Mouse (Mus musculus): ENCODE measurements at regions not wholly inside any gene's neighbourhood (a gene's known extent, or its start where the extent isn't known, plus 50 kb on each side); places are given as distances from the start of the nearest gene placed in this dataset.

DNA sequence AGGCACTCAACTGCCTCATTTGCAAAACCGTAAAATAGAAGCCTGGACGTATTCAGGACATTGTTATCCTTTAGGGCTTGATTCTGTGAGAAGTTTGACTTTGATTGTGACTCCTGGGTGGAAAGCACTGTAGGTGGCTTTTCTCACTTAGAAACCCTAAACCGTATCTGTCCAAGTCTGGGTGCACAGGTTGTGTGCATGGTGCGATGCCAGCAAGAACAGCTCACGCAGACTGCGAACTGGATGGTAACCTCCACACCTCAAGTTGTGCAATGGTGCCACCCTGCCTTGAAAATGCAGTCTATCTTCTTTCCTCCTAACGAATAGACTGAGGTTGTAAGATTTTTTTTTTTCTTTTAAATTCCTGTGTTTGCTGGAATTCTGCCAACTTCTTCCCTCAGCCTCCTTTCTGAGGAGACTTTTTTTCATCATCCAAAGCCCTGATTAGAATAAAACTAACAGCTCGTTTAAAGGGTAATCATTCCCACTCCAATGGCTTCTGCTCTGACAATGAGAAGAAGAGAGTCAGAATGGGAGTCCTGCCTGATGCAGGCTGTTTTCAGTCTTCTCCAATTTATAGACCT, 383.8 kb upstream of the Slc30a5 start:
- no peak for DNase-seq

DNA sequence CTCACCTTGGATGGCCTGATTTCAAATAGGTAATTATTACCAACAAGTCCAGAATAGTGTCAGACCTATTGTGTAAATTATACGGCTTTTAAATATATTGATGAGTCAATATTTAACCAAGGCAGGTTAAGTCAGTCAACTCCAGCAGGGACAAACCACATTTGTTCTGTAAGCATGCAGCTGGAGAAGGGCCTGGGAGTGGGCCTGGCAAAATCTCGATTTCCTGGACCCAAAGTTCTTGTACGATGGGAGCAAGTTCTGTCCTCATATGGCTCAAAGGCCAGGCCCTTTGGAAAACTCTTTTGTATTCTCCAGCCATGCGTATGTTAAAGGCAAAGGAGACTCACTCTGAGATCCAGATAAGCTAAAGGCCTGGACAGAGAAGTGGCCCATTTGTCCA, 383.2 kb upstream of the Slc30a5 start:
- DNase-seq: no peak

DNA sequence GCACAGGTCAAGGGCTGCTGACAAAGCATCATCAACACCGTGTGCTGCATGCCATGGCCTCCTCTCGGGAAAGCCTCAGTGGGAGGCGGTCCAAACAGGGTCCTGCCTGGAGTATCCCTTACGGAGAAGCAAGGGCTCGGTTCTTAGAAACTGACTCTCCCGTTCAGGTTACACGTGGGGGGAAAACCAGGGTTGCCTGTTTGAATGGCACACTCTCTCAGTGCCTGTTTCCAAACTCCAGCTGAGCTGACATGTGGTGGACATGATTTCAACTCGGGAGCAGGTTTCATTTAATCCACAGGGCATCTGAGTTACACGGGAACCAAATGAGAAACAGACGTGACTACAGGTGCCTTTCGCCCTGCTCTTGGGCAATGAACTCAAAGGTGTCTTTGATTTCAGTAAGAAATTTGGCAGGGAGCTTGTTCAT, 382.6 kb upstream of the Slc30a5 start:
- DNase-seq: no peak

DNA sequence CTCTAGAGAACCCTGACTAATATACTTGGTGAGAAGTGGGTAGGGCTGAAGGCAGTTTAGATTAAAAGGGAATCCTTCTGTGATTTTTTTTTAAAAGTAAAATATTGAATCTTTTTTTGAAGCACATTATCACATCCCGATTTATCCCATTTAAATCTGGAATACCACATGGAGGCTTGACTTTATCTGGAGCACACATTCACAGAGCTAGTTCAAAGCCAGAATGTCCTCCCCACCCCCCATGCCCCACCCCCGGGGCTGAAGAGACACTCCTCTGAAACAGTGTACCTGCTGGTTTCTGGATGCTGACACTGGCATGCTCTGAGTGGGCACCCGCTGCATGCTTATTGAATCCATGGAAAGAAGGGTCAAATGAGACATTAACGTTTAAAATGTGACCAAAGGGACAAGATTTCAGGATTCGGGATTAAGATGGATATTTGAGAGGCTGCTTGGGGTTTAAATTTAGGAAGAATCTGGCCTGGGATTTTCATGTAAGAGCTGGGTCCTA, 382.0 kb upstream of the Slc30a5 start:
- DNase-seq: no peak

DNA sequence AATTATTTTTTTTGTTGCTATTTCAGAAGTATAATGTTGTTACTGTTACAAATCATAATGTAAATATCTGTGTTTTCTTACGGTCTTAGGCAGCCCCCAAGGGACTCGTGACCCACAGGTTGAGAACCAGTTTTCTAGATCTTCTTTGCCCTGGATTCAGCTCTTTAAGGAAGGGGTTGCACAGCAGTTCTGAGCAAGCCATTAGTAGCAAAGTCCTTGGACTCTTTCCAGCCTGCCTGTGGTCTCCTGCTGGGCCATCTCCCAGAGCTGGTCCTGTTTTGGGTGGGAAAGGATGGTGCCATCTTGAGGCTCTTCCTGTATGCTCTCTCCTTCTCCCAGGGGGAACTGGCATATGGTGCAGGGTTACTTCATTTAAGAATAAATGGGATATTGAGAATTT, 380.9 kb upstream of the Slc30a5 start:
- no peak for DNase-seq

DNA sequence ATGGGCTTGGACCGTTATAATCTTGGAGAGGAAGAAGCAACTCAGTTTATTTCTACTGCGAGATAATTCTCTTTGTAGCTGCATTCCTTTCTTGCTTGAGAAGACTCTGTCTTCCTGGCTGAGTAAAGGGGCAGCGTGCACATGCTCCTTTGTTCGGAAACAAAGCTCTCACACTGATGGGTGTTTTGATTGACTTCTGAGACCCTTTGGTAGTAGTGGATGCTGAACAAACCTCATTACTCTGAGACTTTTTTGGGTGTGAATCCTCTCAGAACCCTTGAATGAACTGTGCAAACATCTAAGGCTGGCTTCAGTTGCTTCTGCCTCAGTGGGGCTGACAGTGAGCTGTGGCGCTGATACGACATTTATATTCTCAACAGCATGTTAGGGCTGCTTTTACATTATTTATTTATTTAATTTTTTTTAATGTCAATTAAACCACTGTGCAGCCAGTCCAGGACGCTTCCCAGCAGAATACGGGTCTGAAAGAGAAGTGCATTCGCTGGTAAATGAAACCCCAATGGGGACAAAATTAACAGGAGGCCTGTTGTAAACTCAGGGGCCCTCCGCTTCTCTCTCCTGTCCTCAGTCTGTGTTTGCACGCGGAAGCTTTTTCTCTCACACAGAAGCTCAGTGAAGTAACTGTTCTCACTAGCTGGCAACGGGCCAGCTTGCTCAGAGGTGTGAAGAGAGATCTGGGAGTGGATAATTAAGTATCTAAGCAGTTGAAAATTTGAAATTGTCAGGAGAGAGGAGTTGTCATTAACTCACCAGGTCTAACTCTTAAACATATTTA, 380.1 kb upstream of the Slc30a5 start:
- DNase-seq: no peak

DNA sequence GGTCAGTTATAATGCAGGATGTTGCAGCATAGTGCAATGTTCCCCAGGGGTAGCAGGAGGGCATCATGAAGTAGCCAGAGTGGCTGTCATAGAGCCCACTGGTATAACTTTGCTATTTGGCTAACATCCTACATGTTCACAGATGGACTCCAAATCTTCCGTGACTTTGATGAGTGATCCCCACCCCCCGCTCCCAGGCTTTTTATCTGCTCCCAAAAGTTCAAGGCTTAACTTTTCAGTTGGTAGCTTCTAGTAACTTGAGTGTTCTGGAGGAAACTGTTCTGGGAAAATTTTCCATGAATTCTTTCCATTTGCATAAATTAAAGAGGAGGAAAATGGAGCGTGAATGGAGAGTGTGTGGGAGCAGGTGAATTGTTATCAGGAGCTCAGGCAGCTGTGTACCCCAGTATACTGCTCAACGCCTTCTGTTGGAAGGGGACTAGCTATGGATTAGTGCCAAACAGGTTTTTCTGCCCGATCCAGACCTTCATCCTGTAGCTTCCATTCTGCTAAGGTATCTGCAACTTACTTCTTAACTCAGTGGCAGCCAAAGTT, 379.2 kb upstream of the Slc30a5 start:
- peak; percentile 49 for DNase-seq

DNA sequence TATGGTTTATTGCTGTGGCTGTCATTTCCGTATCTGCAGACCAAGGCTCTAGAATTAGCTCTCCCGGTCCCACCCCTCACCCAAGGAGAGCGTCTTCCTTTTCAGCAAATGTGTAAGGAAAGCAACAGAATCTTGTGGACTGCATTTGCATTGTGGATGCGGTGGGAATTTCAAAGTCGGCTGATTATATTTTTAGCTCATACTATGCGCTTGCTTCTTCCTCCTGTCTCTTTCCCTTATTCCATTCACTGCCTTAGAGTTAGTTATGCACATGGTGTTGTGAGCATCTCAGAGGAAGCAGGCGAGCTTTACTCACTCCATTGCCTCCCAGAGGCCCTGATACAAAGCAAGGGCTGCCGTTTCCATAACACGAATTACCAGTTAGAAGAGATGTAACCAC, 375.6 kb upstream of the Slc30a5 start:
- DNase-seq: no peak

DNA sequence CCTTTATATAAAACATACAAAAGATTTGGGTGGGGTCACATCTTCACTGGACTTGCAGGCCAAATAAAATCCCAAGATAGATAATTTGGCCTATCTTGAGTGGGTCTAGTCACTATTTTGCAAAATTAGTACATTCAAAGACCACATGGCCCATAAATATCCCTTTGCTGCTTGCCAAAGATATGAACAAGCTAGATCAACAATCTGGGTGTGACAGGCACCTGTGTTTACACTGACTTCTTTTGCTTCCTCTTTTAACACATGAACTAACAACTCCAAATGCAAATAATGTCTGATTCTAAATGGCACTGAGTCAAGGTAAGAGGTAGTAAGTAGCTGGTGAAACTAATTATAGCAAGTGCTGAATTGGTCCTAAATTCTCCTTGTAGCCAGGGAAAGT, 370.2 kb upstream of the Slc30a5 start:
- no peak for DNase-seq

DNA sequence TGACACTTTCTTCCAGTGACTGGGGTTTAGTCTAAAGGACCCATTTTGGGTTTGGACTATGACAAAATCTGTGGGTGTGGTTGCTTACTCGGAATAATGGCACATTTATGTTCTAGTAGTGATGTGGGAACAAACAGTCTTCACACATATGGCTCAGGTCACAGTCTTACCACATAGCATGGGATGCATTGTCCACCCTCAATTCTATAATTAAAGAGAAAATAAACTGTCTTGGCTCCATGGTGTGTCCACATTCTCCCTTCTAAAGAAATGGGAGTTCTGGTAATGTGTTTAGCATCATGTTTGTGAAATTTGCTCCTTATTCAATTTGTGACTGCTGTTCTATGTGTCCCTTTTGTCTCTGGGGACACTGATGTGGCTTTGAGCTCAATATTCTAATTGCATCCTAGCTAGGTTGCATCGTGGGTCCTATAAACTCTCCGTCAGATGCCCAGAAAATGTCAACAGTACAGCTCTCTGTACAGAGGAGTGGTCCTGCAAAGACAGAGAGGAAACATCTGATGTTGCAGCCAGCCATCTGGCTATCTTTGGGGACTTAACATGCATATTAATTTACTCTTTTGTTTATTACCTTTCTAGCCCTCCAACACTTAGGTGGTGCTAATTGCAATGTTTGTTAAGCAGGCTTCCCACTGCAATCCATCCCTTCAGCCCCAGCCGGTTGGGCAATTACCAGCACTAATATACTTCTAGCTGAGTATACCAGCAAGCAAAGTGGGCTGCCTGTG, 369.5 kb upstream of the Slc30a5 start:
- DNase-seq: no peak

DNA sequence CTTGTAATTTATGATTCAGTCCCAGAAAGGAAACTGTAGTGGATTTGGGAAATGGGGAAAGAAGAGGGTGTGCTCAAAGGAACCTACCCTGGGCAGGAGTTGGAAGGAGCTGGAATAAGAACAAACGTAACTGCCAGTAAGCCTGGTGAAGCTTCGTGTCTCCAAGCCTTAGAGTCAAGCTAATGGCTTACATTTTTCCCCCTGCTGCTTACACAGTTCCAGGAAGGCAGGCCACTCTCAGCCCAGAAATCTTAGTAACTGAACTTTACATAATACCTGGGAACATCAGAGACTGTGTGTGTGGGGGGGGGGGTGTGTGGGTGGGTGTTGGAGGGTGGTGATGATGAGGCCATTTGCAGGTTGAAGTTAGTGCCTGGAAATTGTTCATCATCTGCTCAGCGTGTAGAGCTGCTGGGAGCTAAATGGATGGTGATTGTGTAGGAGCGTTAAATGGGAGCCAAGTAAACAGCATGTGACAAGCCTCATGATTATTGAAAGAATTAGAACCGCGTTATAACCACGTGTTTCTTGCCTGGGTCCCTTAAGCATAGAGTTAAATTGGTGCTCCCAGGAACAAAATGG, 357.1 kb upstream of the Slc30a5 start:
- DNase-seq: no peak

DNA sequence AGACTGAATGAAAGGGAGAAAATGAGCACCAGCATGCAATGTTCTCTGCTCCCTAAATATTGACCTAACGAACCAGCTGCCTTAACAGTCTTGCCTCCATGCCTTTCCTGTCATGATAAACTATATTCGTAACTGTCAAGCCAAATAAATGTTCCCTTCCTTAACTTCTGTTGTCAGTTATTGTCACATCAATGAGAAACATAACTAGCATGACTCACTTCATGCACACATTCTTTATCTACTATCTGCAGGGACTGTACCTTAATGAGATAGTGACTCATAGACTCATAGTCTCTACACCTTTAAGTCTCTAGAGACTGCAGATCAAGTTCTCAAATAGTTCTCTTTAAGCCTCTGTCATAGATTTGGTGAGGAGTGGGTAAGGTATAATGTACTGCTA, 349.2 kb upstream of the Slc30a5 start:
- DNase-seq: no peak

DNA sequence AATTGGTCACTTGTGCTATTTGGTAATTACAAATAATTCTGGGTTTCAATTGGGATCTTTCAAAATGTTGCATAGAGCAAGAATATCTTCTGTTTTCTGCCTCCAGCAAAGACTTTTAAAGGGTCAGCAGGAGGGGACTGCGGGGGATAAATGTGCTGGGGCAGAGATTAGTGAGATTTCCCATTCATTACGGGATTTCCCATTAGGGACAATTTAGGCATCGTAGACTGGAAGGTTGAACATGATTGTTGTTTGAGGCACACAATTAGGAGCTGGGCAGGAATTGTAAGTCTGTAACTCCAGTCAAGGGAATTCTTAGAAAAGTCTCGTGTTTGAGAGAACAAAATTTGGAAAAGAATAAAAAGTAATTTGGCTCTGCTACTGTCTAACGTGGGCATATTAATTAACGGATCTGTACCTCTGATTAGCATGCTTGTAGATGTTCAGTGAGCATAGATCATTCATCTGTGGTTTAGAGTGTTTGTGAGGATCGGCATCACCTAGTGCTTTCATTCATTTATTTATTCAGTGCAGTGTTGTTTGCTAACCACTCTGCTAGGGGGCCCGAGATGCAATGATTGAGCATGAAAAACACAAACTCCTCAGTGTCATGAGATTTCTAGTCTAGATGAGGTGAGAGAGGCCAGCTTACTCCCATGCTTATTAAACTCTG, 341.9 kb upstream of the Slc30a5 start:
- DNase-seq: no peak

DNA sequence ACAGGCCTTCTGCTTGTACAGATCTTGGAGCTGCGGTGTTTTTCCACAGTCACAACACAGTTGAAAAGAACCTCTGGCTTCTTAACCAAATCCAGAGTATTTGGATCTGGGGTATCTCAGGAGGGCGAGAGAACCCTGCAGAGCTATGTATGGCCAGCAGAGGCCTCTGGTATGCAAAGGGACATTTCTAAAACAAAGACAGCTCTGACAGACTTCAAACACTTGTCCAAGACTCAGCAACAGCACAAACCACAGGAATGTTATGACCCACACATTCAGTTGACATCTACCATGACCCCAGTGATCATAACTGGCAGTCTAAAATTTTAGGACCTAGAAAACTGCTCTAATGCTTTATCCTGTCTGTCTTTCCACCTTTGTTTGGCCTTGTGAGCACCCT, 328.5 kb upstream of the Slc30a5 start:
- no peak for DNase-seq

DNA sequence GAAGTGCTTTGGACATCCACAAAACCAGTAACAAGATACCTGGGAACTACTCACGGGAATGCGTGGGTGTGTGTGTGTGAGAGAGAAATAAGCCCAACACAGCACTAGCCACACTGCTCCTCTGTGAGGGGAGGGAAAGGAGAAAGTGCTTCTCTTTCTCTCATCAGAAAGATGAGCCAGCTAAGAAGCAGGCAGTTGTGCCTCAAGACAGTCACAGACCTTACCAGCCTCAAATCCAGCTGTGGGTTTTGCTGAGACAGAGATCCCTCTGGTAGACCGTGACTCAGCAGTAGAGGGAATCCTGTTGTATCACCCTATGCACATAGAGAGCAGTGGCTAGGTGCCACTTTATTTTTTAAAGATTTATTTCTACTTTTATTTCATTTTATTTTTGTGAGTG, 326.7 kb upstream of the Slc30a5 start:
- no peak for DNase-seq

DNA sequence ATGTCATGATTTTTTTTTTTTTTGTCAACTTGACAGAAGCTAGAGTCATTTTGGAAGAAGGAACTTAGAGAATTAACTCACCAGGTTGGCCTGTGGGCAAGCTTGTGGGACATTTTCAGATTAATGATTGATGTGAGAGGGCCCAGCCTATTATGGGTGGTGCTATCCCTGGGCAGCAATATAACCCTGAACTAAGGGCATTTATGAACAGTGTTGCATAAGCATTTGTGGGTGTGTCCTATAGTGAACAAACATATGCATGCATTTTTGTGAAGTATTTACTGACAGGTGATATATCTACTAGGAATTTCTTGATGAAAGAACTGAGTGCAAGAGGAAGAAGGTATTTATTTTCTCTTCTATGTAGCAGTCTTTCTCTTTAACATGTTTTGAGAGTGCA, 320.5 kb upstream of the Slc30a5 start:
- DNase-seq: no peak

DNA sequence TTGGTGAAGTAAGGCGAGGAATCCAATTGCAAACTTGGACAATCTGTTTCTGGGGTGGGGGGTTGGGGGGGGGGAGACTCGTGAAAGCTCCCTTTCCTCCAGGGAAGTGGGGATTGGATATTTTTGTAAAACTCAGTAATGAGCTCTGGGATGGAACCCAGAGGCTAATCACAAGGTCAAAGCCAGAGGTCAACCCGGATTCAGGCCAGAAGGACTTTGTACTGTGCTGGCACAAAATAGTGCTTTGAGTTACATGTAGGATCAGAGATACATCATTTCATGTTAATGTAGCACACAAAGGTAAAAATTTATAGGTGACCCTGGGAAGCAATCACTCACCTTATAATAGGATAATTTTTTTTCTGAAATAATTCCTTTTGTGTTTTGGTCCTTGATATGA, 309.5 kb upstream of the Slc30a5 start:
- DNase-seq: peak; percentile 7

DNA sequence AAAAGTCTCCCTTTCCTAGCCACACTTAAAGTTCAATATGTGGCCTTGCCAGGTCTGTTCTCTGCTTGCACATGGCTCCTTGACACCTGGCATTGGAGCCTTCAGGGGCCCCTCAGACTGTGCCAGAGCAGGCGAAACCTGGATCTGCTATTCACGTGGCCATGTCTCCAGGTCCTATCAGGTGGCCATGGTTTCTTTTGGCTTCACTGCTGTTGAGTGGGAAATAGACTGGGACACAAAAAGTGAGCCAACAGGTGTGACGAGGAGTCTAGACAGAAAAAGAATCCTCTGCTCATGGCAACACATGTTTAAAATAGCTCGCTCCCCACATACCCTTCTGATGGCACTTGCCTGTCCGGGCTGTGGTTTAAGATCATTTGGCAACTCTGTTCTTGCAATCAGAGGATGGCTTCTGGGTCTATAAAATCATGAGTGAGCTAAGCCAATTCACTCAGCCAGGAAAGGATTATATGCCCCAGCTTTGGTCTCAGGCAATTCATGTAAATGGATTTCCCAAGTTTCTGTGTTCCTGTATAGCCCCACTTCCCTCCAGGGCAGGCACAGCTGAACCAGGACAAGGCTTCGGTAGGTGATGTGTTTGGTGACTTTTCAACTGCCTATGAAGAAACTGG, 309.0 kb upstream of the Slc30a5 start:
- DNase-seq: no peak

DNA sequence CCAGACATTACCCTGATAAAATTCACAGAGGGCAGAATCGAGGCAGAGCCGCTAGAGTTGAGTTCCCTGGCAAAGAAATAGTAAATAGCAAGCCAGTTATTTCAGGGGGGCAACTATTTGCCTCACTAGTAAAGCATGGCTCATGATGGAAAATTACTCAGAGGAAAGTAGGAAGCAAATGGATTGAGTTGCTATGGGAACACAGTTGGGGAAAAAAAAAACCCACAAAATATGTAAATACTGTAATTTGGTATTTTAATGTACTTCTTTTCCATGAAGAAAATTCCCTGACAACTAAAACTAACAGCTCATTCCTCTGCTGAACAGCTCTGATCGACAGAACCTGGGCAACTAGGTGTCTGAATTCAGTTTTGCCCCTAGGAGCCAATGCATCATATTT, 296.2 kb upstream of the Slc30a5 start:
- no peak for DNase-seq

DNA sequence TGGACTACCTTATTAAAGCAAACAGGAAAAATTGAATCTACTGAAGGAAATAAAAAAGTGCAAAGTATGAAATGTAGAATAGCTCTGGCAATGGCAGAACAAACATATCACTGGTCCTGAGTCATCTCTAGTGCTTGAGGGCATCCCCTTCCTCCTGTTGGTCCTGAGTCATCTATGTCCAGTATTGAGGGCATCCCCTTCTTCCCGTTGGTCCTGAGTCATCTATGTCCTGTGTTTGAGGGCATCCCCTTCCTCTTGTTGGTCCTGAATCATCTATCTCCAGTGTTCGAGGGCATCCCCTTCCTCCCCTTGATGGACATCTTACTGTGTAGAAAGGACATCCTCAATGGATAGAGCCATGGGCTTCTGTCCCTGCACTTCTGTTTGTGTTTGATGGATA, 294.6 kb upstream of the Slc30a5 start:
- no peak for DNase-seq

DNA sequence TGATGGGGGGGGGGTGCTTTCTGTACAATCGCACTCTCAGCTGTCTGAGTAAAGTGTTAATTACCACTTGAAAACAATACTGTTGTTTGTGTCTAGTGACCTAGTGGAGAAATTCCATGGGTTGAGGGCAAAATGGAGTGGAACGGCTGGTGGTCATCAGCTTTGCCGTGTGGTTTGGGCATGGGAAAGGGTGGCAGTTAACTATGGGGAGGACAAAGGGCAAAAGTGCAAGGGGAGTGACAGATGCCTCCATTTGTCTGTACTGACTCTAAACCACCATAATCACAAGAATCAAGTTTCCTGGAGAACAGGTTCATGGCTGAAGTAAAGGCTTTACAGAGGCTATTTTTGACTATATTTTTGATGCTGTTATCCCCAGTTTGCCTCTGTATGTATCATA, 294.0 kb upstream of the Slc30a5 start:
- DNase-seq: no peak

DNA sequence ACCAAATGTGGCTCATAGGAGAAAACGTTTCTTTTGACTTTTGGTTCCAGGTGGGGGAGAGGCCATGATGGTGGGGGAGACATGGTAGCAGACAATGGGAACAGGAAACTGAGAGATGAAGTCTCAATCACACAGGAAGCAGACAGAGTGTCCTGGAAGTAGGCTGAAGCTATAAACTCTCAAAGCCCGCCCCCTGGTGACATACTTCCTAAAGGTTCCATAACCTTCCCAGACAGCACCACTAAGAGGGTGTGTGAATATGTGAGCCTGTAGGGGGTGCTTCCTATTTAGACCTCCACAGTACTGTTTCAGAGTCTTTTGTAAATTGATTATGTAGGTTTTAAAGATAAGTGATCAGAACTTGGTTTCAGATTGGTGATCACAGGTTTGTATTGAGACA, 284.1 kb upstream of the Slc30a5 start:
- no peak for DNase-seq
